Mouse (Mus musculus) effector memory CD4-positive, alpha-beta T cell, adult 5 months (primary cell): ENCODE measurements around the gene Snrnp200. TPM values are rescaled to one million over a fixed set of nuclear protein-coding genes. Genes with fewer than 3 reads are reported as not detected.

Experiments used
- polyA plus RNA-seq: library from polyadenylated mRNA; unstranded; fragments of 100-300 nt; shearing (Covaris generic); gene quantifications from one replicate; pipeline ENCODE4 v1.2.1, GENCODE M21; 2017

Snrnp200 gene
- polyA plus RNA-seq = 88.5 TPM

GRCm38 (mm10) chr2:127207547-127208451, at the start of gene Snrnp200, which contains the start of gene 1810024B03Rik:
Gene Snrnp200 (plus strand): TSS chr2:127208386.
Gene 1810024B03Rik (minus strand): TSS chr2:127208280.

GRCm38 (mm10) chr2:127247592-127248333, 39.6 kb downstream of the Snrnp200 start, which contains the start of the genes Ciao1 and Tmem127:
Gene Ciao1 (minus strand): TSS chr2:127247816.
Gene Tmem127 (plus strand): TSS chr2:127247908.

GRCm38 (mm10) chr2:127269491-127270299, 61.5 kb downstream of the Snrnp200 start, which contains the start of gene Stard7:
Gene Stard7 (plus strand): TSS chr2:127270218.

Other genes starting within 250 kb of the Snrnp200 start
- gene Ap4e1, start 199.7 kb upstream of the Snrnp200 start, polyA plus RNA-seq = 13.7 TPM
- gene Blvra, start 137.7 kb upstream of the Snrnp200 start, polyA plus RNA-seq = 36.1 TPM
- gene Ncaph, start 74.4 kb upstream of the Snrnp200 start, polyA plus RNA-seq = 3.4 TPM
- gene Itpripl1, start 64.9 kb upstream of the Snrnp200 start, polyA plus RNA-seq = 2.1 TPM
- gene 1810024B03Rik, start 106 bp upstream of the Snrnp200 start, polyA plus RNA-seq = 0.57 TPM
- gene Ciao1, start 39.4 kb downstream of the Snrnp200 start, polyA plus RNA-seq = 69.0 TPM
- 35.9 TPM for gene Tmem127, start 39.5 kb downstream of the Snrnp200 start, polyA plus RNA-seq
- gene Stard7, start 61.8 kb downstream of the Snrnp200 start, polyA plus RNA-seq = 51.3 TPM
- 749 TPM for gene Dusp2, start 127.8 kb downstream of the Snrnp200 start, polyA plus RNA-seq
- not detected for gene Astl, start 130.3 kb downstream of the Snrnp200 start, polyA plus RNA-seq
- gene Adra2b, start 154.8 kb downstream of the Snrnp200 start, polyA plus RNA-seq = not detected
- not detected for gene Gpat2, start 216.8 kb downstream of the Snrnp200 start, polyA plus RNA-seq
- 18.3 TPM for gene Fahd2a, start 236.2 kb downstream of the Snrnp200 start, polyA plus RNA-seq